Mouse (Mus musculus) stomach, postnatal 0 days (tissue): ENCODE measurements at regions not wholly inside any gene's neighbourhood (a gene's known extent, or its start where the extent isn't known, plus 50 kb on each side); places are given as distances from the start of the nearest gene placed in this dataset.

ENCODE experiments used
- ATAC-seq: fragments of 200-750 bp; cut with Nextera tagmentation; 2 replicates; pipeline ENCODE4 v1.8.0; 2017; ENCODE audit not compliant: low FRiP score, low TSS enrichment
- DNase-seq: peaks from one replicate; pipeline ENCODE4 v3.0.0-alpha.2; 2016; ENCODE audit warnings: low spot score
- H3K27ac ChIP-seq: fragments of 300-500 bp; sonication (generic); replicated peaks from 2 replicates; pipeline ENCODE4 v1.5.1; 2014; ENCODE audit warnings: mild to moderate bottlenecking, control low read depth
- H3K27me3 ChIP-seq: fragments of 300-500 bp; sonication (generic); 2 replicates; pipeline ENCODE4 v1.6.1; 2014; ENCODE audit warnings: low read length; ENCODE audit not compliant: control insufficient read depth, insufficient read depth
- H3K36me3 ChIP-seq: fragments of 300-500 bp; sonication (generic); 2 replicates; pipeline ENCODE4 v1.6.1; 2014; ENCODE audit warnings: low read length, mixed read lengths; ENCODE audit not compliant: control insufficient read depth, insufficient read depth
- H3K4me1 ChIP-seq: fragments of 300-500 bp; sonication (generic); replicated peaks from 2 replicates; pipeline ENCODE4 v1.6.1; 2014; ENCODE audit warnings: antibody characterized with exemption; ENCODE audit not compliant: control insufficient read depth, insufficient read depth
- H3K4me2 ChIP-seq: fragments of 300-500 bp; sonication (generic); replicated peaks from 2 replicates; pipeline ENCODE4 v1.6.1; 2014; ENCODE audit warnings: low read depth, mild to moderate bottlenecking, control low read depth, moderate library complexity
- H3K4me3 ChIP-seq: fragments of 300-500 bp; sonication (generic); 2 replicates; pipeline ENCODE4 v1.5.1; 2014; ENCODE audit warnings: low read depth, low read length, control low read depth
- H3K9ac ChIP-seq: fragments of 300-500 bp; sonication (generic); 2 replicates; pipeline ENCODE4 v1.6.1; 2014; ENCODE audit warnings: mild to moderate bottlenecking, low read length, control low read depth, mixed read lengths
- H3K9me3 ChIP-seq: fragments of 300-500 bp; sonication (generic); 2 replicates; pipeline ENCODE4 v1.6.1; 2016; ENCODE audit warnings: low read length; ENCODE audit not compliant: control insufficient read depth
- CTCF ChIP-seq: IDR thresholded peaks from 2 replicates; pipeline ENCODE4 v1.5.1; 2016; ENCODE audit warnings: antibody characterized with exemption, low read depth, mild to moderate bottlenecking, moderate library complexity
- EP300 ChIP-seq: optimal IDR thresholded peaks from 2 replicates; pipeline ENCODE3; 2016; ENCODE audit warnings: antibody characterized with exemption
- WGBS: fragments of 180-500 bp; shearing (Covaris S2); extraction: QIAGEN DNeasy Blood & Tissue Kit; methylation state at CpG from one replicate; pipeline ENCODE4 v1.1.7; 2014; 5-methylcytosine and 5-hydroxymethylcytosine counted together

DNA sequence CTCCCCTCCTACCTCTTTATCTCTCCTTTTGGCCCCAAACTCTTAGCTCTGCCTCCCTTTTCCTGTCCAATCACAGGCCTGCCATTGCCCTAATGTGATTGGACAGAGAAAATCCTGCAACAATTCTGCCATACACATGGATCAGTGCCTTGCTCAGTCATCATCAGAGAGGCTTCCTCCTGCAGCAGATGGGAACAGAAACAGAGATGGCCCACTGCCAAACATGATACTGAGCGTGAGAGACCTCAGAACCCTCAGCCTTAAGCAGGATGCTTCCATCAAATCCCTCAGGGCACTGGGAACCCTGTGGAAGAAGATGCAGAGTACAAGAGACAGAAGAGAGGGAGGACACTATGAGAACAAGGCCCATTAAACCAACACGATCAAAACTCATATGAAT lies 62.8 kb upstream of the Cacna2d3 start:
- ATAC-seq (no peak), DNase-seq (no peak)
- H3K9me3 ChIP-seq = no peaks in the 10 kb centered on the region
- no peaks in the 10 kb centered on the region for H3K27me3 ChIP-seq
- H3K36me3 ChIP-seq = no peaks in the 10 kb centered on the region
- H3K4me3 ChIP-seq = no peak overlapping the region
- no peak overlapping the region for H3K27ac ChIP-seq
- TF ChIP-seq CTCF = no peak
- H3K4me2 ChIP-seq = no peak overlapping the region
- WGBS = 60% methylated on average over 2 of the region's 2 CpGs
- no peak overlapping the region for H3K9ac ChIP-seq
- no peaks in the 10 kb centered on the region for H3K4me1 ChIP-seq

DNA sequence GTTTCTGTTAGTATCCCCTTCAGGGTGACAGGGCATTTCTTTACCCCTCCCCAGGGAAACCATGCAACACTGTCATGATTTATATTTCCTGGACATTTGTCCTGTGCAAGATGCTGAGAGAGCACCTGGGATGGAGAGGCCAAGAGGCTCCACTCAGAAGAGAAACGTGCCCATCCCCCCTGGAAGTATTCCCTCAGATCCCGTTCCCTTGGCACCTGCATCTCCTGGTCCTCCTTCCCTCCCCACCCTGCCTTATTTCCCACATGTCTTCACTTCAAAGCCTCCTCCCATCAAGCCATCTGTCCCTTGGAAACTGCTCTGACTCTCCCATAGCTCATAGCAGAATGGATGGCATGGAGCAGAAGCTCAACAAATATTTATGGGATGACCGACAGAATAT lies 64.8 kb upstream of the Cacna2d3 start:
- H3K27me3 ChIP-seq = no peaks in the 10 kb centered on the region
- no peaks in the 10 kb centered on the region for H3K9me3 ChIP-seq
- H3K4me2 ChIP-seq = no peak overlapping the region
- H3K9ac ChIP-seq = no peak overlapping the region
- no peak for DNase-seq
- WGBS = 72% methylated on average over 3 of the region's 3 CpGs
- no peak for TF ChIP-seq CTCF
- TF ChIP-seq EP300 = no peak
- no peak overlapping the region for H3K4me3 ChIP-seq
- H3K27ac ChIP-seq = no peak overlapping the region
- H3K36me3 ChIP-seq = no peaks in the 10 kb centered on the region
- H3K4me1 ChIP-seq = no peaks in the 10 kb centered on the region
- ATAC-seq = no peak

DNA sequence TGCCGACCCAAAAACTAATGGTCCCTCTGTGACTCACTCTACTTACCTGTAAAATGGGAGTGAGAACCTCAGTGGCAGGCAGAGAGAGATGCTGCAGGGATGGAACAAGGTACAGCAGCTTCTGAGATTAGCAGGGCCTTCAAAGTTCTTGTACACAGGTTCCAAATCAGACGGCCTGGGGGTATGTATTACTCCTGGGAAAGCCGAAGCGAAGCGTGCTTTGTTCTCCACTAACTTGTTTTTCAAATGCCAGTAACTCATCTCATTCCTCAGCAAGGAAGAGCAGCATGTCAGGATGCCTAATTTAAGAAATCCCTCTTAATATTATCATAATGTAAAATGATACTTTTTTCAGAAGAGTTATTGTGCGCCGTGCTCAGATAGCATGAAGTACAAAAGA lies 66.1 kb upstream of the Cacna2d3 start:
- no peaks in the 10 kb centered on the region for H3K4me1 ChIP-seq
- DNase-seq (no peak), ATAC-seq (no peak)
- no peaks in the 10 kb centered on the region for H3K36me3 ChIP-seq
- no peak overlapping the region for H3K27ac ChIP-seq
- H3K9ac ChIP-seq = no peak overlapping the region
- no peaks in the 10 kb centered on the region for H3K27me3 ChIP-seq
- H3K9me3 ChIP-seq = no peaks in the 10 kb centered on the region
- H3K4me2 ChIP-seq = no peak overlapping the region
- 91% methylated on average over 7 of the region's 7 CpGs for WGBS
- no peak overlapping the region for H3K4me3 ChIP-seq
- TF ChIP-seq CTCF (no peak), EP300 (no peak)

GRCm38 (mm10) chr14:29788351-29788750 lies 66.7 kb upstream of the Cacna2d3 start:
- Histone ChIP-seq H3K4me1 (no peaks in the 10 kb centered on the region), H3K9ac (no peak overlapping the region), H3K27ac (no peak overlapping the region), H3K27me3 (no peaks in the 10 kb centered on the region), H3K4me3 (no peak overlapping the region), H3K9me3 (no peaks in the 10 kb centered on the region), H3K4me2 (no peak overlapping the region), H3K36me3 (no peaks in the 10 kb centered on the region)
- no peak for TF ChIP-seq EP300
- TF ChIP-seq CTCF = no peak
- ATAC-seq = no peak
- DNase-seq = no peak
- WGBS = 69% methylated on average over 7 of the region's 7 CpGs

DNA sequence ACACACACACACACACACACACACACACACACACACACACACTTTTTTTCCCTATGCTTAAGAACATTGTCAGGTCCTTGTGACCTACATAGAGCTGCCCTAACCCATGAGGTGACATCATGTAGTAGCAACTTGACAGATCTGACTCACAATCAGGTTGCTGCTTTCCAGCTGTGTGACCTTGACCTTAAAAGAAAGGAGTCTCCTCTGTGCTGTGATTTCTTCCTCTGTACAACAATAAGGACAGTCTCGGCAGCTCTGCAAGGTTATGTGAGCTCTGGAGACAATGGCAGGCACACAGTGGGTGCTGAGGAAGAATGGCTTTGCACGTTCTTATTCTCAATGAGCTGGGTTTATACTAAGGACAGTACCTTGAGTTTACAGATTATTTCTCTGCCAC lies 73.7 kb upstream of the Cacna2d3 start:
- H3K4me2 ChIP-seq = no peak overlapping the region
- H3K27ac ChIP-seq = no peak overlapping the region
- H3K36me3 ChIP-seq = no peaks in the 10 kb centered on the region
- no peaks in the 10 kb centered on the region for H3K27me3 ChIP-seq
- WGBS = 44% methylated on average over 2 of the region's 2 CpGs
- TF ChIP-seq CTCF (no peak), EP300 (no peak)
- ATAC-seq (no peak), DNase-seq (no peak)
- H3K9ac ChIP-seq = no peak overlapping the region
- no peaks in the 10 kb centered on the region for H3K4me1 ChIP-seq
- H3K9me3 ChIP-seq = no peaks in the 10 kb centered on the region
- H3K4me3 ChIP-seq = no peak overlapping the region

- no peak for ATAC-seq
- 69% methylated on average over 7 of the region's 7 CpGs for WGBS
- H3K27me3 ChIP-seq = no peaks in the 10 kb centered on the region
Measured at GRCm38 (mm10) chr14:29796396-29796795, 74.7 kb upstream of the Cacna2d3 start.

More at GRCm38 (mm10) chr14:29796396-29796795, 74.7 kb upstream of the Cacna2d3 start:
- Histone ChIP-seq H3K9ac (no peak overlapping the region), H3K4me2 (no peak overlapping the region), H3K4me3 (no peak overlapping the region), H3K9me3 (no peaks in the 10 kb centered on the region), H3K27ac (no peak overlapping the region), H3K4me1 (no peaks in the 10 kb centered on the region), H3K36me3 (no peaks in the 10 kb centered on the region)
- DNase-seq = no peak
- TF ChIP-seq CTCF (no peak), EP300 (no peak)
